Mouse (Mus musculus): ENCODE results near the gene Slc25a26.

Slc25a26 gene

DNA sequence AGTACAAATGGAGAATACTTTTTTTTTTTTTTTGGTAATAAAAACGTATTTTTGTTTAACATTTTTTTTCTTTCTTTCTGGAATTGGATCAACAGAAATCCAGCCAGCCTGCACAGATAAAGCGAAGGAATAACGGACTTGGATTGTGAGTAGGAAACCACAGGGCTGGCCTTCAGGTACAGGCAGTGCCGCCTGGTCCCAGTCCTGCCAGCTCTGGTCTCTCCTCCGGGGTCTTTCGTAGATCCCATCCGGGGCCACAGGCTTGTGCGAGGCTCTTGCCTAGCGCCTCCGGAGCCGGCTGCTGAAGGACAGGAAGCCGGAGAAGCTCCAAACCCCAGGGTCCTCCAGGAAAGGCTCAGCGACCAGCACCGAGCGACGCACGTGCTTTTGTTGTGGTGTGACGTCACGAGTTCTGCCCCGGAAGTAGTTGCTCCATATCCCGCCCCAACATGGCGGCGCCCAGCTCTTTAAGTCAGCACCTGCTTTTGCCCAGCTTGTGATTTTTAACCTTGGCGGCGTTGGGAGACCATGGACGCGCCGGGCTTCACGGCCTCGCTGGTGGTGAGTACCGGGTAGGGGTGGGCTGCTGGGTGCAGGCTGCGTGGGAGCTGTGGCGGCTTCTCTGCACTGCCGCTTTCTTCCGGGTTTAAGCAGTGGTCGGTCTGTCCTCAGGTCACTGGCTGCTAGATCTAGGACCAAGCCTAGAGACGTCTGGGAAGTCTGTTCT is at the start of gene Slc25a26:
Gene Slc25a26 (plus strand): TSS at position 435 of the 727 bp plus-strand sequence.
- 0 out of 2 replicates have a peak, but pooled peaks cover 8% of the 10 kb centered on the region for H3K36me3 ChIP-seq (ENCODE audit: insufficient read depth, low read length)
- TF ChIP-seq CTCF (conservative IDR thresholded peaks at IDR 0.05; ENCODE audit: low read length) (no peak), POU5F1 (IDR thresholded peaks at IDR 0.05; ENCODE audit: borderline replicate concordance, low read length) (no peak), NANOG (IDR thresholded peaks at IDR 0.05; ENCODE audit: borderline replicate concordance, low read length) (no peak)
- H3K4me1 ChIP-seq (replicated peaks; ENCODE audit: low read depth, low read length) = peaks cover 8% of the 10 kb centered on the region
- peak within 1 kb of the TSS; percentile 94 for H3K4me3 ChIP-seq (replicated peaks; ENCODE audit: low read length)
- no peaks in the 10 kb centered on the region for H3K27me3 ChIP-seq (ENCODE audit: insufficient read depth, low read length)
- no peaks in the 10 kb centered on the region for H3K9me3 ChIP-seq (ENCODE audit: low read length)

GRCm38 (mm10) chr6:94464037-94464891 is 35.9 kb upstream of the Slc25a26 start:
- Histone ChIP-seq H3K4me1 (replicated peaks; ENCODE audit: low read depth, low read length) (peaks cover 7% of the 10 kb centered on the region), H3K36me3 (ENCODE audit: insufficient read depth, low read length) (no peaks in the 10 kb centered on the region), H3K27me3 (ENCODE audit: insufficient read depth, low read length) (peaks cover 1% of the 10 kb centered on the region; the same call in 1 of the 2 replicates), H3K9me3 (ENCODE audit: low read length) (no peaks in the 10 kb centered on the region), H3K4me3 (replicated peaks; ENCODE audit: low read length) (no peak overlapping the region)
- TF ChIP-seq POU5F1 (IDR thresholded peaks at IDR 0.05; ENCODE audit: borderline replicate concordance, low read length) = no peak
- TF ChIP-seq CTCF (conservative IDR thresholded peaks at IDR 0.05; ENCODE audit: low read length) = peak; percentile 85
- no peak for TF ChIP-seq NANOG (IDR thresholded peaks at IDR 0.05; ENCODE audit: borderline replicate concordance, low read length)

GRCm38 (mm10) chr6:94466508-94467205 is 33.5 kb upstream of the Slc25a26 start:
- Histone ChIP-seq H3K4me1 (replicated peaks; ENCODE audit: low read depth, low read length) (peaks cover 7% of the 10 kb centered on the region), H3K27me3 (ENCODE audit: insufficient read depth, low read length) (peaks cover 2% of the 10 kb centered on the region; the same call in 1 of the 2 replicates), H3K4me3 (replicated peaks; ENCODE audit: low read length) (no peak overlapping the region), H3K9me3 (ENCODE audit: low read length) (no peaks in the 10 kb centered on the region), H3K36me3 (ENCODE audit: insufficient read depth, low read length) (no peaks in the 10 kb centered on the region)
- TF ChIP-seq POU5F1 (IDR thresholded peaks at IDR 0.05; ENCODE audit: borderline replicate concordance, low read length) (no peak), CTCF (conservative IDR thresholded peaks at IDR 0.05; ENCODE audit: low read length) (peak; percentile 95), NANOG (IDR thresholded peaks at IDR 0.05; ENCODE audit: borderline replicate concordance, low read length) (no peak)

DNA sequence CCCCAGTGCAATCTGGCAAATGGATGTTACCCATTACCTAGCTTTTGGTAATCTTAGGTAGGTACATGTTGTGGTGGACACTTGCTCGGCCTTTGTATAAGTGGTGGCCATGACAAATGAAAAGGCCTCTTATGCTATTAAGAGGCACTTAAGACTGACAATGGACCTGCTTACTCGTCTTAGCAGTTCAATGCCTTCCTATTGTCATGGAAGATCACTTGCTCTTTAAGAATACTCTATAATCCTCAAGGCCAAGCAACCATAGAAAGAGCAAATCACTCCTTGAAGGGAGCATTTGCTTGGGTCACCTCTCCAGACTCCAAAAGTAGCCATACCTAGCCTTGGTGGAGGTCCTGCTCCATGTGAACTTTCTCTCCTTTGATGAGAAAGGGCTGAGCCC is 7.4 kb upstream of the Slc25a26 start:
- Histone ChIP-seq H3K9me3 (ENCODE audit: low read length) (no peaks in the 10 kb centered on the region), H3K27me3 (ENCODE audit: insufficient read depth, low read length) (no peaks in the 10 kb centered on the region), H3K36me3 (ENCODE audit: insufficient read depth, low read length) (no peaks in the 10 kb centered on the region), H3K4me3 (replicated peaks; ENCODE audit: low read length) (no peak overlapping the region), H3K4me1 (replicated peaks; ENCODE audit: low read depth, low read length) (peaks cover 7% of the 10 kb centered on the region; the same call in 1 of the 2 replicates)
- no peak for TF ChIP-seq POU5F1 (IDR thresholded peaks at IDR 0.05; ENCODE audit: borderline replicate concordance, low read length)
- peak; percentile 84; the same call in 1 of the 2 replicates for TF ChIP-seq NANOG (IDR thresholded peaks at IDR 0.05; ENCODE audit: borderline replicate concordance, low read length)

DNA sequence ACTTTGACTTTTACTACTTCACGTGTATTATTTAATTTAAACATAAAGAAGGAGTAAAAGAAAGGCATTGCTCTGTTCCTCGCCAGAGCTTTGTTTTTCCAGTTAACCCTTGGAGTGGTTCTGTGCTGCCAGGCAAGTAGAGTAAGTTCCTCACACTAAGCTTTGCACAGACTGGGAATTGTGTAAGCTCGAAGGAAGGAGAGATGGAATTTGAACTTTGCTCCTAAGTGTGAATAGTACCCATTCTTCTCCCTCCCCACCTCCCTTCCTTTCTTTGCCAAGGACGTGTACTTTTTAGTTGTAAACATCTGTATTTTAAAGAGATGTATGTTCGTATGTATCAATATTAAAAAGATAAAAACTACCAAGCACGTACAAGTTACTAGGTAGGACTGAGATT is 3.8 kb downstream of the Slc25a26 start:
- H3K4me1 ChIP-seq (replicated peaks; ENCODE audit: low read depth, low read length) = peaks cover 28% of the 10 kb centered on the region
- no peak overlapping the region for H3K4me3 ChIP-seq (replicated peaks; ENCODE audit: low read length)
- no peaks in the 10 kb centered on the region for H3K27me3 ChIP-seq (ENCODE audit: insufficient read depth, low read length)
- peaks cover 10% of the 10 kb centered on the region; the same call in 1 of the 2 replicates for H3K36me3 ChIP-seq (ENCODE audit: insufficient read depth, low read length)
- no peaks in the 10 kb centered on the region for H3K9me3 ChIP-seq (ENCODE audit: low read length)
- TF ChIP-seq NANOG (IDR thresholded peaks at IDR 0.05; ENCODE audit: borderline replicate concordance, low read length) (no peak), POU5F1 (IDR thresholded peaks at IDR 0.05; ENCODE audit: borderline replicate concordance, low read length) (no peak)

DNA sequence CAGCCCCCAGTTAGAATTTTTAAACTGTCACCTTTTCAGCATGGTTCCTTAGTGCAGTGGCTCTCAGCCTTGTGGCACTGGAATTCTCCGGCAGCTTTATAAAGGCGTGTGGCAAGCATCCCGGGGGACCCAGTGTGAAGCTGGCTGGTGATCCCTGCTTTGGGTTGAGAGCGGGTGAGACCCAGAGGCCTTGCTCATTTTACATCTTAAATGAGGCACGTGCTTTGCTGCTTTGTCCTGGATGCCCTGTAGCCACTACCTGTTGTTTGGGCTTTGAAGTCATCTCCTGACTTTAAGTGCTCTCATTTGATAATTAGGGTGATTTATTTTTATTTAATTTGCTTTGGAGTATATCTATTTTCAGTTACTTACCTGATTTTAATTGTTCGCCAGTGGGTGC is 7.8 kb downstream of the Slc25a26 start:
- H3K4me3 ChIP-seq (replicated peaks; ENCODE audit: low read length) = no peak overlapping the region
- TF ChIP-seq CTCF (conservative IDR thresholded peaks at IDR 0.05; ENCODE audit: low read length) (no peak), NANOG (IDR thresholded peaks at IDR 0.05; ENCODE audit: borderline replicate concordance, low read length) (peak; percentile 68; the same call in 1 of the 2 replicates)
- H3K9me3 ChIP-seq (ENCODE audit: low read length) = no peaks in the 10 kb centered on the region

DNA sequence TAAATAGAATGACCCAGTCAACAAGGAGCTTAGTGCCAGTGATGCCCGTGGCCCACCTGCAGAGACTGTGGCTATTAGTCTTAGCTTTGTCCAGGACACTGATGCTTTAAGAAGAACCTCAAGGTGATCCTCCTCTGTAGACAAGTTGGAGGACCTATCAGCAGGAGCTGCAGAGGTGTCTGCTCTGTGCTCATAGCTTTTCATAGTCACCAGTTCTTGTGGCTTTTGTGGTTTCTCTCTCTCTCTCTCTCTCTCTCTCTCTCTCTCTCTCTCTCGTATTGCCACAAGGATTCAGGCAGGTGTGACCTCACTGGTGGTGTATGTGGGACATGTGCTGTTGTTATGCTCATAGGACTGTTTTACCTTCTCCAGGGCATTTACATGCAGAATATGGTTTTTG is 8.7 kb downstream of the Slc25a26 start:
- H3K4me3 ChIP-seq (replicated peaks; ENCODE audit: low read length) = no peak overlapping the region
- H3K27me3 ChIP-seq (ENCODE audit: insufficient read depth, low read length) = no peaks in the 10 kb centered on the region
- peaks cover 21% of the 10 kb centered on the region for H3K36me3 ChIP-seq (ENCODE audit: insufficient read depth, low read length)
- TF ChIP-seq CTCF (conservative IDR thresholded peaks at IDR 0.05; ENCODE audit: low read length) (no peak), NANOG (IDR thresholded peaks at IDR 0.05; ENCODE audit: borderline replicate concordance, low read length) (no peak), POU5F1 (IDR thresholded peaks at IDR 0.05; ENCODE audit: borderline replicate concordance, low read length) (no peak)
- peaks cover 36% of the 10 kb centered on the region for H3K4me1 ChIP-seq (replicated peaks; ENCODE audit: low read depth, low read length)
- no peaks in the 10 kb centered on the region for H3K9me3 ChIP-seq (ENCODE audit: low read length)

More for the DNA sequence above, 7.8 kb downstream of the Slc25a26 start:
- peaks cover 36% of the 10 kb centered on the region for H3K4me1 ChIP-seq (replicated peaks; ENCODE audit: low read depth, low read length)
- H3K27me3 ChIP-seq (ENCODE audit: insufficient read depth, low read length) = no peaks in the 10 kb centered on the region
- peaks cover 19% of the 10 kb centered on the region for H3K36me3 ChIP-seq (ENCODE audit: insufficient read depth, low read length)

- H3K4me1 ChIP-seq (replicated peaks; ENCODE audit: low read depth, low read length) = peaks cover 36% of the 10 kb centered on the region
- H3K27me3 ChIP-seq (ENCODE audit: insufficient read depth, low read length) = no peaks in the 10 kb centered on the region
- TF ChIP-seq POU5F1 (IDR thresholded peaks at IDR 0.05; ENCODE audit: borderline replicate concordance, low read length) = no peak
- TF ChIP-seq CTCF (conservative IDR thresholded peaks at IDR 0.05; ENCODE audit: low read length) = no peak
- no peak for TF ChIP-seq NANOG (IDR thresholded peaks at IDR 0.05; ENCODE audit: borderline replicate concordance, low read length)
- H3K4me3 ChIP-seq (replicated peaks; ENCODE audit: low read length) = no peak overlapping the region
- no peaks in the 10 kb centered on the region for H3K9me3 ChIP-seq (ENCODE audit: low read length)
- peaks cover 25% of the 10 kb centered on the region for H3K36me3 ChIP-seq (ENCODE audit: insufficient read depth, low read length)
Observed at GRCm38 (mm10) chr6:94509220-94509619, 9.1 kb downstream of the Slc25a26 start.
